Mouse (Mus musculus): ENCODE data around the gene Prrx1. TPM values are rescaled to one million over a fixed set of nuclear protein-coding genes. Genes with fewer than 3 reads are reported as not detected.

Gene Prrx1
- polyA plus RNA-seq, 1 experiment from 2014 or later = 0.04 TPM

- ChIA-PET CTCF (interaction anchor here (0.7 to 1.9 kb wide), 6 partner anchors 19 to 117 kb away, joined by 3 to 6 read pairs (median 4); no protein-coding TSS in a partner anchor), POLR2A (interaction anchor here (0.6 kb wide), 1 partner anchor 24 kb away, joined by 3 read pairs; no protein-coding TSS in a partner anchor)
- peak; percentile 98 for ATAC-seq
- TF ChIP-seq CTCF (IDR thresholded peaks at IDR 0.05) = peak; percentile 9
- peak; percentile 91 for DNase-seq (ENCODE audit: low read depth, low spot score)
- in situ Hi-C loops (cut with MboI; ENCODE audit: low pct_unique_long_range_greater_than_20kb) = no loop called here
- H3K27me3 ChIP-seq = no peaks in the 10 kb centered on the region
Measured at GRCm38 (mm10) chr1:163208919-163209867, 104.3 kb downstream of the Prrx1 start.

DNA sequence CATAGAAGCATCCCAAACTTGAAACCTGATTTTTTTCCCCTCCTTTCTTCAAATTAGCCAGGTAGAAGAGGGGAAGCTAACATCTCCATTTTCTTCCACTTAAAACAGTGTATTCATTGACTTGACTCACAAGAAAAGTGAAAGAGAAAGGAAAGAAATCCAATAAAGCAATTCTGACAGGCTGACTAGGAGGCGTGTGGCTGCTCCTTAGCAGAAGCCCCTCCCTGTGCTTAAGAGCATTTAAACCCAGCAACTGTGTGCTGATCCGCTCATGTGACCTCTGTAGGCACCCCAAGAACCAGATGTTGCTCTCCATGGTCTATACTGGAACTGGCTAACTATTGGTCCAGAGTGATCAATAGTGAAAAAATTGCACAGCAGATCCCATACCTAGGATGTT lies 114.7 kb downstream of the Prrx1 start:
- in situ Hi-C loops (cut with MboI; ENCODE audit: low pct_unique_long_range_greater_than_20kb) = no loop called here
- DNase-seq (ENCODE audit: low read depth, low spot score) = no peak
- CTCF ChIA-PET = no interaction called here
- no peaks in the 10 kb centered on the region for H3K27me3 ChIP-seq
- ATAC-seq = no peak
- POLR2A ChIA-PET = no interaction called here
- no peak for TF ChIP-seq CTCF (IDR thresholded peaks at IDR 0.05)

- CTCF ChIA-PET = no interaction called here
- in situ Hi-C loops (cut with MboI; ENCODE audit: low pct_unique_long_range_greater_than_20kb) = no loop called here
- DNase-seq (ENCODE audit: low read depth, low spot score) = no peak
Measured at GRCm38 (mm10) chr1:163198059-163198458, 115.5 kb downstream of the Prrx1 start.

More at GRCm38 (mm10) chr1:163198059-163198458, 115.5 kb downstream of the Prrx1 start:
- no peak for TF ChIP-seq CTCF (IDR thresholded peaks at IDR 0.05)
- POLR2A ChIA-PET = no interaction called here
- no peaks in the 10 kb centered on the region for H3K27me3 ChIP-seq
- no peak for ATAC-seq

Other genes with a start within 250 kb of the Prrx1 start
- gene Mroh9, start 228.0 kb downstream of the Prrx1 start, polyA plus RNA-seq (2021) = not detected
- 22.4 TPM for gene Gorab, start 90.0 kb upstream of the Prrx1 start, polyA plus RNA-seq (2021)

All from Patski (cell line).